Comparison of ENCODE assay signal across 14 mouse cellular contexts in genomic region chr12:79963443-79964025, GRCm38 (mm10).
DNase-seq lines count a peak whose midpoint lies in the region; ATAC-seq and TF ChIP-seq lines count a peak whose summit lies in the region.
"Had no signal": no experiment of that assay in that cellular context is flagged by ENCODE, and none has a peak within 500 bp of the region (broad histone marks: within the 10 kb centered on the region; RNA-seq: fewer than 3 reads in every experiment).

No protein-coding gene starts in this region.

- peaks cover 44% of the 10 kb centered on the region for H3K4me1 ChIP-seq in heart, embryonic 10.5 days
- peaks cover 24% of the 10 kb centered on the region; the same call in 1 of the 2 replicates for H3K4me1 ChIP-seq in lung, postnatal 0 days (ENCODE audit: insufficient read depth, low read depth, low read length)
- peaks cover 25% of the 10 kb centered on the region for H3K4me1 ChIP-seq in intestine, embryonic 15.5 days (replicated peaks)
- H3K4me1 ChIP-seq in stomach, embryonic 16.5 days (ENCODE audit: control insufficient read depth, insufficient read depth, low read length): peaks cover 26% of the 10 kb centered on the region

- no peak for TF ChIP-seq EP300 in lung, postnatal 0 days (IDR thresholded peaks at IDR 0.05)

- ATAC-seq in lung, postnatal 0 days: 0 out of 2 replicates have a peak, but pooled peaks have one; percentile 13
- peak; percentile 37 for ATAC-seq in intestine, embryonic 15.5 days
- peak; percentile 18; the same call in 1 of the 2 replicates for ATAC-seq in stomach, embryonic 16.5 days (ENCODE audit: insufficient read depth, low FRiP score)
- no peak for ATAC-seq in CD4-positive, CD25-positive, alpha-beta regulatory T cell, adult 4 months
- ATAC-seq: forebrain, embryonic 14.5 days; Patski had no signal

- H3K36me3 ChIP-seq in heart, embryonic 10.5 days: no peaks in the 10 kb centered on the region
- H3K36me3 ChIP-seq in lung, postnatal 0 days (ENCODE audit: insufficient read depth, low read length): no peaks in the 10 kb centered on the region
- no peaks in the 10 kb centered on the region for H3K36me3 ChIP-seq in intestine, embryonic 15.5 days
- H3K36me3 ChIP-seq in stomach, embryonic 16.5 days (ENCODE audit: control insufficient read depth, insufficient read depth, low read length): no peaks in the 10 kb centered on the region
- H3K36me3 ChIP-seq: lung, embryonic 15.5 days had no signal

- no peaks in the 10 kb centered on the region for H3K9me3 ChIP-seq in heart, embryonic 10.5 days
- H3K9me3 ChIP-seq in lung, postnatal 0 days (ENCODE audit: low read length): no peaks in the 10 kb centered on the region
- H3K9me3 ChIP-seq in intestine, embryonic 15.5 days: no peaks in the 10 kb centered on the region
- H3K9me3 ChIP-seq in stomach, embryonic 16.5 days (replicated peaks; ENCODE audit: control insufficient read depth, low read length): no peaks in the 10 kb centered on the region
- H3K9me3 ChIP-seq: lung, embryonic 15.5 days had no signal

- peak overlapping the region; percentile 24; the same call in 1 of the 2 replicates for H3K27ac ChIP-seq in heart, embryonic 10.5 days
- no peak overlapping the region for H3K27ac ChIP-seq in lung, postnatal 0 days (ENCODE audit: low read length)
- peak overlapping the region; percentile 58 for H3K27ac ChIP-seq in intestine, embryonic 15.5 days
- H3K27ac ChIP-seq in stomach, embryonic 16.5 days (ENCODE audit: low read length): peak overlapping the region; percentile 65
- H3K27ac ChIP-seq: lung, embryonic 15.5 days had no signal

- no peak overlapping the region for H3K4me2 ChIP-seq in lung, postnatal 0 days (replicated peaks; ENCODE audit: low read depth, low read length)
- no peak overlapping the region for H3K4me2 ChIP-seq in intestine, embryonic 15.5 days (replicated peaks)
- H3K4me2 ChIP-seq in stomach, embryonic 16.5 days (ENCODE audit: low read depth, low read length): no peak overlapping the region
- H3K4me2 ChIP-seq: lung, embryonic 15.5 days; midbrain, embryonic 11.5 days had no signal

- no peak for TF ChIP-seq CTCF in lung, postnatal 0 days (IDR thresholded peaks at IDR 0.05)

- 74% methylated on average over 9 of the region's 9 CpGs for WGBS in heart, embryonic 10.5 days
- 57% methylated on average over 9 of the region's 9 CpGs for WGBS in lung, postnatal 0 days
- WGBS in intestine, embryonic 15.5 days: 25% methylated on average over 9 of the region's 9 CpGs
- 39% methylated on average over 9 of the region's 9 CpGs for WGBS in stomach, embryonic 16.5 days

- H3K9ac ChIP-seq in lung, postnatal 0 days (replicated peaks; ENCODE audit: low read depth): no peak overlapping the region
- H3K9ac ChIP-seq in intestine, embryonic 15.5 days: no peak overlapping the region
- no peak overlapping the region for H3K9ac ChIP-seq in stomach, embryonic 16.5 days (ENCODE audit: low read length)
- H3K9ac ChIP-seq: lung, embryonic 15.5 days had no signal

- DNase-seq in heart, embryonic 10.5 days (ENCODE audit: low spot score): peak; percentile 61
- DNase-seq in heart, postnatal 14 days: no peak
- peak; percentile 44 for DNase-seq in lung, postnatal 0 days (ENCODE audit: low spot score)
- no peak for DNase-seq in lung, postnatal 10 days
- DNase-seq: cerebellum, adult 11-12 months; gastrocnemius, postnatal 10 days; kidney, adult 8-10 months had no signal

- H3K27me3 ChIP-seq in heart, embryonic 10.5 days (ENCODE audit: insufficient read depth, poor library complexity, severe bottlenecking): 0 out of 2 replicates have a peak, but pooled peaks cover 12% of the 10 kb centered on the region
- H3K27me3 ChIP-seq in lung, postnatal 0 days (replicated peaks; ENCODE audit: insufficient read depth, low read length): no peaks in the 10 kb centered on the region
- no peaks in the 10 kb centered on the region for H3K27me3 ChIP-seq in intestine, embryonic 15.5 days (replicated peaks)
- H3K27me3 ChIP-seq in stomach, embryonic 16.5 days (ENCODE audit: control insufficient read depth, insufficient read depth, low read length): no peaks in the 10 kb centered on the region
- H3K27me3 ChIP-seq: lung, embryonic 15.5 days; Patski had no signal

- no peak overlapping the region for H3K4me3 ChIP-seq in heart, embryonic 10.5 days
- no peak overlapping the region for H3K4me3 ChIP-seq in lung, postnatal 0 days (ENCODE audit: low read depth, low read length)
- H3K4me3 ChIP-seq in intestine, embryonic 15.5 days (replicated peaks): no peak overlapping the region
- no peak overlapping the region for H3K4me3 ChIP-seq in stomach, embryonic 16.5 days (replicated peaks; ENCODE audit: low read length)
- H3K4me3 ChIP-seq: lung, embryonic 15.5 days had no signal

- intact Hi-C loops in heart, postnatal 14 days (cut with DNase I): no loop called here

Comparison
In these comparisons a context has a peak if more than half of its experiments do, and no peak if none do; other contexts are left out.
1. DNase-seq: peak in heart, embryonic 10.5 days (single experiment) and lung, postnatal 0 days (single experiment); none in heart, postnatal 14 days (0 of 2) and lung, postnatal 10 days (single experiment).